Mouse (Mus musculus): ENCODE results near the gene Dleu7. TPM values are rescaled to one million over a fixed set of nuclear protein-coding genes. Genes with fewer than 3 reads are reported as not detected.

The Dleu7 gene
- total and polyA plus RNA-seq, 2 experiments from 2014 or later: 19.6 to 30.1 TPM

DNA sequence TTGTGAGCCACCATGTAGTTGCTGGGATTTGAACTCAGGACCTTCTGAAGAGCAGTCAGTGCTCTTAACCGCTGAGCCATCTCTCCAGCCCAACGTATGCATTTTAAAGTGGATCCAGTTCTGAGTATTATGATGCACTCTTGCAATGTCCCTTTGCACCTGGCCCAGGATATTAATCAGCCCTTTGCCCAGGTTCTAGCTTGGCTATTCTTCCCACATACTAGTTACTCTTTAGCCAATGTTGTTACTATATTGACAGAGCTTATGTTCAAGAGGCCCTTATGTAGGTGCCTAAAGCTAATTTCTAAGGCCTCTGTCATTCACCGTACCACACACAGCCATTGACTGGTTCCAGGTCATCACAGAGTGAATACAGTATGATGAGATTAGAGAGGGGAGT is 4.1 kb downstream of the Dleu7 start:
- H3K36me3 ChIP-seq (ENCODE audit: insufficient read depth): no peaks in the 10 kb centered on the region
- H3K27me3 ChIP-seq (ENCODE audit: insufficient read depth, low read length): no peaks in the 10 kb centered on the region
- H3K4me3 ChIP-seq (ENCODE audit: low read depth, low read length): no peak overlapping the region
- no peak overlapping the region for H3K9ac ChIP-seq
- no peaks in the 10 kb centered on the region for H3K9me3 ChIP-seq (ENCODE audit: low read length)
- WGBS: 93% methylated on average over 3 of the region's 3 CpGs
- peaks cover 3% of the 10 kb centered on the region; the same call in 1 of the 2 replicates for H3K4me1 ChIP-seq (ENCODE audit: insufficient read depth)
- ATAC-seq: no peak
- H3K27ac ChIP-seq (ENCODE audit: low read depth, low read length): no peak overlapping the region
- no peak for DNase-seq
- no peak overlapping the region for H3K4me2 ChIP-seq (ENCODE audit: low read depth)
- TF ChIP-seq CTCF (IDR thresholded peaks at IDR 0.05; ENCODE audit: low read depth): no peak

DNA sequence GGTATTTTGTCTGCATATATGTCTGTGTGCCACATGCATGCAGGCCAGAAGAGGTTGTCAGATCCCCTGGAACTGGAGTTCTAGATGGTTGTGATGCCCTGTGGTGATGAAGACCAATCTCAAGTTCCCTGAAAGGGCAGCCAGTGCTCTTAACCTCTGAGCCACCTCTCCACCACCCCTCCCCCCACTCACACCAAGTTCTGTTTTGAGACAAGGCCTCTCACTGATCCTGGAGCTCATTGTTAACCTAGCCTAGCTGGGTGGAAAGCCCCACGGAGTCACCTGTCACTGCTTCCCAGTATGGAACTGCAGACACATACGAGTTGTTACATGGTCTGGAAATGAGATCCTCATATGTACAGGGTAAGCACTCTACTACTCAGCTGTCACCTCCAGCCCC is 9.9 kb downstream of the Dleu7 start:
- no peak for TF ChIP-seq CTCF (IDR thresholded peaks at IDR 0.05; ENCODE audit: low read depth)
- no peak for ATAC-seq
- 78% methylated on average over 2 of the region's 2 CpGs for WGBS
- H3K27me3 ChIP-seq (ENCODE audit: insufficient read depth, low read length): no peaks in the 10 kb centered on the region
- no peak overlapping the region for H3K4me3 ChIP-seq (ENCODE audit: low read depth, low read length)
- H3K4me2 ChIP-seq (ENCODE audit: low read depth): no peak overlapping the region
- no peak for DNase-seq
- H3K36me3 ChIP-seq (ENCODE audit: insufficient read depth): no peaks in the 10 kb centered on the region
- no peaks in the 10 kb centered on the region for H3K4me1 ChIP-seq (ENCODE audit: insufficient read depth)
- H3K9me3 ChIP-seq (ENCODE audit: low read length): no peaks in the 10 kb centered on the region
- no peak overlapping the region for H3K27ac ChIP-seq (ENCODE audit: low read depth, low read length)
- no peak overlapping the region for H3K9ac ChIP-seq

DNA sequence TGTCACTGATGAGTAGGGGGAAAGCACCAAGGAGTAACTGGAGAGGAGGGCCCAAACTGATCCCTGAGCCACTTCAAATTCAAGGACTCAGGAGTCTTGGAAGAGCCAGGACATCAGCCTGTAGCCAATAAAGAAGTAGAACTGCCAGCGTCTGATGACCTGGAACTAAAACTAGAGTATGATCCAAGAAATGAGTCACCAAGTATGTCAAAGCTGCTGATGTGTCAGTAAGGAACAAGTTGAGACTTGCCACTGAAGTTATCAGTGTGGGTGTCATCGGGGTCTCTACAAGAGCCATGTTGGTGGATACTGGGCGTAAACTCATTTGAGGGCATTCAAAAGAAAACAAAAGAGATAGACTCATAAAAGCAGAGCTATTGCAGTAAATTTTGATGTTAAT is 19.2 kb downstream of the Dleu7 start:
- Histone ChIP-seq H3K4me3 (ENCODE audit: low read depth, low read length) (no peak overlapping the region), H3K9ac (no peak overlapping the region), H3K4me1 (ENCODE audit: insufficient read depth) (no peaks in the 10 kb centered on the region), H3K27me3 (ENCODE audit: insufficient read depth, low read length) (no peaks in the 10 kb centered on the region), H3K27ac (ENCODE audit: low read depth, low read length) (no peak overlapping the region), H3K9me3 (ENCODE audit: low read length) (no peaks in the 10 kb centered on the region), H3K36me3 (ENCODE audit: insufficient read depth) (no peaks in the 10 kb centered on the region), H3K4me2 (ENCODE audit: low read depth) (no peak overlapping the region)
- DNase-seq (no peak), ATAC-seq (no peak)
- 93% methylated on average over 3 of the region's 3 CpGs for WGBS
- TF ChIP-seq CTCF (IDR thresholded peaks at IDR 0.05; ENCODE audit: low read depth): no peak

DNA sequence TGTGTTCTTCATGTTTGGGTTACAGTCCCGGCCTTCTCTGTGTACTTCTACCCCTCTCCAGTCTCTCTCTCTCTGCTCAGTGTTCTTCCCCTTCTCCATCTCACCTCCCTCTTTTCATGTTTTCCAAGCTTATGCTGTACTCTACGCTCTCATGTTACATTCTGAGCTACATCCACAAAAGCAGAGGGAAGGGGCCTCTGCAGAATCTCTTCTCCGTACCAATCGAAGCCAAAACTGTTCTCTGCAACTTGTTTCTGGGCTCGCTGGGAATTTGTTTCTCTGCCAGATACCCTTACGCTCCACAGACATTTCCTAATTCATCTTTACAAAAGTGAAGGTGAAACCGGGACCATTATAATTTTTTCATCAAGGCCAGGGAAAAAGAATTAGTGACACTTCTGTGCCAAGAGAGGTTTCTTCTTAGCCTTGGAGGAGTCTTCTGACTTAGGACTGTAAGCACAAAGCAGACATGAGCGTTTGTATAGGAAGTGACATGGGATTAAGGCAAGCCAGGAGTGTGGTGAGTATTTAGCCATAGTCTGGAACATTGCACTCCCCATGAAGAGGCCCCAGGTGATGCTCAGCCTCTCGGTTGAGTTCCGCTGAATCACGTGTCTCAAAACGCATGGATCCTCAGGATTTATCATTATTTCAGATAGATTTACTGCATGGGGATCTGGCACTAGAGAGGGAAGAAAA is 22.0 kb downstream of the Dleu7 start:
- Histone ChIP-seq H3K4me1 (ENCODE audit: insufficient read depth) (no peaks in the 10 kb centered on the region), H3K36me3 (ENCODE audit: insufficient read depth) (no peaks in the 10 kb centered on the region), H3K4me2 (ENCODE audit: low read depth) (no peak overlapping the region), H3K27me3 (ENCODE audit: insufficient read depth, low read length) (no peaks in the 10 kb centered on the region), H3K9ac (no peak overlapping the region), H3K9me3 (ENCODE audit: low read length) (no peaks in the 10 kb centered on the region), H3K4me3 (ENCODE audit: low read depth, low read length) (no peak overlapping the region), H3K27ac (ENCODE audit: low read depth, low read length) (no peak overlapping the region)
- WGBS: 71% methylated on average over 12 of the region's 12 CpGs
- no peak for DNase-seq
- ATAC-seq: no peak
- no peak for TF ChIP-seq CTCF (IDR thresholded peaks at IDR 0.05; ENCODE audit: low read depth)

DNA sequence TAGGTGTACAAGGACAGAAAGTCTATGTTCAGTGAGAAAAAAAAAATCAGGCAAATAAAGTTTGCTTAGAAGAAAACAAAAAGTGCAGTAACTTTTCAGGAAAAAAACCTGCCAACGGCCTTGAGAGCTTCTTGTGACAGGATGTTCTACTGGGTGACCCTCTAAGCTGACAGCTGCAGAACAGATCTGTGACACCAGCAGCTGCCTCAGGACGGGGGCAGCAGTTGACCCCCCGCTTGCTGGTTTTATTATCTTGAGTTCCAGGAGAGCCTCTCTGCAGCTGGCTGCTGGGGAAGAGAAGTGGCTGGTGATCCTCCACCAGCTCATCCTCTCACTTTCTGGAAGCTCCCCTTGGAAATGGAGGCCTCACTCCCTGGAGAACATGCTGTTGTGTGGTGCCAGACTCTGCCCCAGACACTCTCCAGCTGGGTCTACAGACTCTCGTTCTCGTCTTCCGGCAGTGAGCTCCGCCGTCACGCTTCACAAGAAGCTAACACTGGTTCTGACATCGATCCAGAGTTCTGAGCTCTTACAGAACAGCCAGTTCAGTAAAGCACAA is 33.8 kb downstream of the Dleu7 start:
- no peaks in the 10 kb centered on the region for H3K36me3 ChIP-seq (ENCODE audit: insufficient read depth)
- H3K9ac ChIP-seq: no peak overlapping the region
- no peaks in the 10 kb centered on the region for H3K9me3 ChIP-seq (ENCODE audit: low read length)
- DNase-seq (no peak), ATAC-seq (no peak; the same call in 1 of the 2 replicates)
- TF ChIP-seq CTCF (IDR thresholded peaks at IDR 0.05; ENCODE audit: low read depth): no peak
- 69% methylated on average over 10 of the region's 10 CpGs for WGBS
- no peak overlapping the region for H3K27ac ChIP-seq (ENCODE audit: low read depth, low read length)
- H3K4me3 ChIP-seq (ENCODE audit: low read depth, low read length): no peak overlapping the region
- H3K4me1 ChIP-seq (ENCODE audit: insufficient read depth): no peaks in the 10 kb centered on the region
- no peak overlapping the region for H3K4me2 ChIP-seq (ENCODE audit: low read depth)
- no peaks in the 10 kb centered on the region for H3K27me3 ChIP-seq (ENCODE audit: insufficient read depth, low read length)

DNA sequence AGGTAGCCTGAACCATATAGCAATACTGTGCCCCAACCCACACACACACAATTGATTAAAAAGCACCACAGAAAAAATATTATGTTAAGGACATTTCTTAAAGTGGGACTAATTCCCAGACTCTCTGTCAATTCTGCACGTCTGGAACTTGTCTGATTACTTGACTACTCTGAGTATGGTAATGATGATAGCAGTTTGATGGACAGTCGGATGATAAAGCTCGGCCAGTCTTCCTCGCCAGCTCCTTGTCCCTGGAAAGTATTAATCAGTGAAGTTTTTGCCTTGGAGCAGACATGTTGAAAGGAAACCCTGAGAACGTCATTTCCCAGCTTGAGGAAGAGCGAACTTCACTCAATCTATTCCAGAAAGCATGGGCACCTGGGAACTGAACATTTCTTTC is 34.7 kb downstream of the Dleu7 start:
- Histone ChIP-seq H3K4me3 (ENCODE audit: low read depth, low read length) (no peak overlapping the region), H3K9me3 (ENCODE audit: low read length) (no peaks in the 10 kb centered on the region), H3K4me1 (ENCODE audit: insufficient read depth) (no peaks in the 10 kb centered on the region), H3K4me2 (ENCODE audit: low read depth) (no peak overlapping the region), H3K27me3 (ENCODE audit: insufficient read depth, low read length) (no peaks in the 10 kb centered on the region), H3K9ac (no peak overlapping the region), H3K36me3 (ENCODE audit: insufficient read depth) (no peaks in the 10 kb centered on the region), H3K27ac (ENCODE audit: low read depth, low read length) (no peak overlapping the region)
- ATAC-seq: no peak
- WGBS: 57% methylated on average over 6 of the region's 6 CpGs
- no peak for TF ChIP-seq CTCF (IDR thresholded peaks at IDR 0.05; ENCODE audit: low read depth)
- DNase-seq: no peak

DNA sequence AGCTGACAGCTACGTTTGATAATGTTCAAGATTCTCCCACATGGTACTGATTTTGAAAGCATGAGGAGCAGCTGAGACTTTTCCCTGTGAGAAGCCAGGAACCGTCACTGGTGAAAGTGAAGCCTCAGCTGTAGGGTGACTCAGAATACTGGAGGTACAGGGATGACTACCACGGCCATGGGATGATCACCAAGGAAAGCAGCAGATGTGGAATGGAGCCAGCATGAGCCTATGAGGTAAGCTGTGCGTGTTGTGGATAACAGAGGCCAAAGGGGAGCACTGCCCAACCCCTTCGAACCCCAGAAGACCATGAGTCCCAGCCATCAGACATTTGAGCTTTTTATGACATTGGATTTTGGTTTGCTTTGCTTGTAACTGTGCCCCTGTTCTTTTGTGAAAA is 36.8 kb downstream of the Dleu7 start:
- Histone ChIP-seq H3K4me2 (ENCODE audit: low read depth) (no peak overlapping the region), H3K9me3 (ENCODE audit: low read length) (no peaks in the 10 kb centered on the region), H3K27ac (ENCODE audit: low read depth, low read length) (no peak overlapping the region), H3K9ac (no peak overlapping the region), H3K4me3 (ENCODE audit: low read depth, low read length) (no peak overlapping the region), H3K4me1 (ENCODE audit: insufficient read depth) (no peaks in the 10 kb centered on the region), H3K27me3 (ENCODE audit: insufficient read depth, low read length) (no peaks in the 10 kb centered on the region), H3K36me3 (ENCODE audit: insufficient read depth) (no peaks in the 10 kb centered on the region)
- DNase-seq: no peak
- 87% methylated on average over 5 of the region's 5 CpGs for WGBS
- no peak for TF ChIP-seq CTCF (IDR thresholded peaks at IDR 0.05; ENCODE audit: low read depth)
- ATAC-seq: no peak

Measured in forebrain, postnatal 0 days (tissue).